Mouse (Mus musculus): ENCODE data around the gene Smu1. TPM values are rescaled to one million over a fixed set of nuclear protein-coding genes. Genes with fewer than 3 reads are reported as not detected.
"Not testable (repeated sequence)": the region's sequence is repeated elsewhere in the genome, so short reads cannot be mapped to it uniquely, and the experiment has no call there.

The Smu1 gene
- 10 to 100 TPM; 23.7 to 28.3 TPM for total RNA-seq (2021)
- long read RNA-seq, experiment 1, transcript Smu1-201 (12 exons, 2,418 nt), result major isoform, 43 of 51 reads
- long read RNA-seq, experiment 1, partial matches to known transcripts, result 7 of 51 reads
- long read RNA-seq, experiment 1, other reads (novel, unspliced or antisense), result 1 of 51 reads
- long read RNA-seq, experiment 2, transcript Smu1-201 (12 exons, 2,418 nt), result major isoform, 53 of 54 reads
- long read RNA-seq, experiment 2, partial matches to known transcripts, result 1 of 54 reads
- long read RNA-seq, experiment 2, other reads (novel, unspliced or antisense), result 0 of 54 reads

- intact Hi-C loops (cut with DNase I), result no loop called here
- peak; percentile 94 for DNase-seq
Measured at GRCm38 (mm10) chr4:40757780-40758420, at the start of gene Smu1. Gene Smu1 (minus strand): TSS chr4:40757923.

GRCm38 (mm10) chr4:40807382-40807781, 49.7 kb upstream of the Smu1 start:
- DNase-seq, result no peak
- intact Hi-C loops (cut with DNase I), result loop anchor here (5.0 kb wide), 1 partner anchor 45 kb away; the partner anchor contains the start of gene B4galt1

- intact Hi-C loops (cut with DNase I), result loop anchor here (5.0 kb wide), 1 partner anchor 47 kb away; the partner anchor contains the start of gene B4galt1
- peak in 1 of 2 experiments; percentile 35 for DNase-seq
Measured at GRCm38 (mm10) chr4:40805401-40805800, 47.7 kb upstream of the Smu1 start.

GRCm38 (mm10) chr4:40802787-40803186, 45.1 kb upstream of the Smu1 start:
- intact Hi-C loops (cut with DNase I), result no loop called here
- no peak for DNase-seq

GRCm38 (mm10) chr4:40801908-40802307, 44.2 kb upstream of the Smu1 start:
- no peak for DNase-seq
- intact Hi-C loops (cut with DNase I), result no loop called here

- intact Hi-C loops (cut with DNase I), result no loop called here
Measured at GRCm38 (mm10) chr4:40800873-40801272, 43.1 kb upstream of the Smu1 start.

GRCm38 (mm10) chr4:40798833-40799555, 41.3 kb upstream of the Smu1 start:
- DNase-seq, result not testable (repeated sequence)

More at GRCm38 (mm10) chr4:40800873-40801272, 43.1 kb upstream of the Smu1 start:
- no peak for DNase-seq

GRCm38 (mm10) chr4:40795761-40796160, 38.0 kb upstream of the Smu1 start:
- DNase-seq, result no peak
- intact Hi-C loops (cut with DNase I), result no loop called here

More at GRCm38 (mm10) chr4:40798833-40799555, 41.3 kb upstream of the Smu1 start:
- intact Hi-C loops (cut with DNase I), result not testable (repeated sequence)

GRCm38 (mm10) chr4:40794320-40794719, 36.6 kb upstream of the Smu1 start:
- no peak for DNase-seq
- intact Hi-C loops (cut with DNase I), result no loop called here

- intact Hi-C loops (cut with DNase I), result no loop called here
- DNase-seq, result no peak
Measured at GRCm38 (mm10) chr4:40791176-40791575, 33.5 kb upstream of the Smu1 start.

- intact Hi-C loops (cut with DNase I), result no loop called here
- no peak for DNase-seq
Measured at GRCm38 (mm10) chr4:40786578-40786977, 28.9 kb upstream of the Smu1 start.

GRCm38 (mm10) chr4:40785620-40786166, 28.0 kb upstream of the Smu1 start:
- intact Hi-C loops (cut with DNase I), result no loop called here

GRCm38 (mm10) chr4:40784556-40785169, 26.9 kb upstream of the Smu1 start:
- intact Hi-C loops (cut with DNase I), result no loop called here
- DNase-seq, result peak; percentile 56 to 60

More at GRCm38 (mm10) chr4:40785620-40786166, 28.0 kb upstream of the Smu1 start:
- DNase-seq, result no peak

- intact Hi-C loops (cut with DNase I), result no loop called here
- no peak for DNase-seq
Measured at GRCm38 (mm10) chr4:40783049-40783448, 25.3 kb upstream of the Smu1 start.

GRCm38 (mm10) chr4:40781797-40782495, 24.2 kb upstream of the Smu1 start:
- DNase-seq, result no peak
- intact Hi-C loops (cut with DNase I), result no loop called here

- intact Hi-C loops (cut with DNase I), result no loop called here
- DNase-seq, result no peak
Measured at GRCm38 (mm10) chr4:40781143-40781542, 23.4 kb upstream of the Smu1 start.

- no peak for DNase-seq
Measured at GRCm38 (mm10) chr4:40778656-40779055, 20.9 kb upstream of the Smu1 start.

GRCm38 (mm10) chr4:40777116-40777515, 19.4 kb upstream of the Smu1 start:
- intact Hi-C loops (cut with DNase I), result loop anchor here (5.0 kb wide), 1 partner anchor 75 kb away; the partner anchor contains the start of gene B4galt1
- no peak for DNase-seq

More at GRCm38 (mm10) chr4:40778656-40779055, 20.9 kb upstream of the Smu1 start:
- intact Hi-C loops (cut with DNase I), result loop anchor here (5.0 kb wide), 1 partner anchor 74 kb away; the partner anchor contains the start of gene B4galt1

- intact Hi-C loops (cut with DNase I), result loop anchor here (5.0 kb wide), 1 partner anchor 76 kb away; the partner anchor contains the start of gene B4galt1
Measured at GRCm38 (mm10) chr4:40776416-40776815, 18.7 kb upstream of the Smu1 start.

More at GRCm38 (mm10) chr4:40776416-40776815, 18.7 kb upstream of the Smu1 start:
- no peak for DNase-seq

Measured in gastrocnemius, postnatal 36 days (tissue).